Mouse (Mus musculus) CH12.LX (cell line): ENCODE results near the gene Tspan5. TPM values are rescaled to one million over a fixed set of nuclear protein-coding genes. Genes with fewer than 3 reads are reported as not detected.

ENCODE experiments used
- DNase-seq: peaks from one replicate; pipeline ENCODE4 v3.0.0-alpha.2; 2013; ENCODE audit errors: extremely low read depth
- H3K27ac ChIP-seq: 2 replicates; pipeline ENCODE4 v1.5.1; 2012; ENCODE audit warnings: low read depth, mild to moderate bottlenecking, control low read depth, moderate library complexity; ENCODE audit not compliant: insufficient read depth
- H3K27me3 ChIP-seq: replicated peaks from 2 replicates; pipeline ENCODE3; 2012; ENCODE audit warnings: inconsistent platforms
- H3K36me3 ChIP-seq, 2 experiments: replicated peaks in 1 of 2; 2 replicates each; pipeline versions ENCODE3 to v1.6.1; 2012; ENCODE audit warnings: inconsistent platforms in 1 of 2, low read length in 1 of 2, mild to moderate bottlenecking in 1 of 2, mixed read lengths in 1 of 2, moderate library complexity in 1 of 2; ENCODE audit not compliant: control insufficient read depth in 1 of 2, insufficient read depth in 1 of 2
- H3K4me1 ChIP-seq, 2 experiments: 2 replicates each; pipeline ENCODE4 v1.6.1; 2012; ENCODE audit warnings: inconsistent platforms in 1 of 2, moderate library complexity in 1 of 2; ENCODE audit not compliant: insufficient read depth in 2 of 2, control insufficient read depth in 1 of 2
- H3K4me2 ChIP-seq: 2 replicates; pipeline ENCODE4 v1.6.1; 2012; ENCODE audit warnings: low read depth, mild to moderate bottlenecking, control low read depth; ENCODE audit not compliant: poor library complexity, insufficient read depth, severe bottlenecking
- H3K4me3 ChIP-seq, 3 experiments: fragments of 150-350 bp in 1 of 3; sonication (generic) in 1 of 3; replicated peaks in 1 of 3; 2 replicates each; pipeline versions ENCODE3 to v1.5.1; 2011 to 2012; ENCODE audit warnings: low read depth in 2 of 3, low read length in 2 of 3, mild to moderate bottlenecking in 2 of 3, moderate library complexity in 2 of 3, control low read depth in 1 of 3, improper control_type of control experiment in 1 of 3, inconsistent platforms in 1 of 3, mixed read lengths in 1 of 3; ENCODE audit not compliant: poor library complexity in 1 of 3
- H3K79me2 ChIP-seq: replicated peaks from 2 replicates; pipeline ENCODE4 v1.6.1; 2012; ENCODE audit warnings: mild to moderate bottlenecking, moderate library complexity; ENCODE audit not compliant: control insufficient read depth, poor library complexity, insufficient read depth, severe bottlenecking; ENCODE audit errors: extremely low read depth
- H3K9ac ChIP-seq: 2 replicates; pipeline ENCODE4 v1.6.1; 2012; ENCODE audit warnings: low read depth, mild to moderate bottlenecking, control low read depth, moderate library complexity; ENCODE audit not compliant: insufficient read depth
- H3K9me3 ChIP-seq: replicated peaks from 2 replicates; pipeline ENCODE3; 2012; ENCODE audit warnings: low read length, inconsistent platforms, mixed read lengths
- BHLHE40 ChIP-seq: IDR thresholded peaks from 2 replicates; pipeline ENCODE4 v1.6.1; 2011; ENCODE audit warnings: mild to moderate bottlenecking, low read depth, low read length, improper control_type of control experiment
- CTCF ChIP-seq, 2 experiments: IDR thresholded peaks in 1 of 2; conservative IDR thresholded peaks in 1 of 2; 2 replicates each; pipeline ENCODE4 v1.5.1; 2011 to 2012; ENCODE audit warnings: low read depth in 2 of 2, low read length in 2 of 2, improper control_type of control experiment in 1 of 2, inconsistent platforms in 1 of 2, mild to moderate bottlenecking in 1 of 2, moderate library complexity in 1 of 2
- ETS1 ChIP-seq: conservative IDR thresholded peaks from 2 replicates; pipeline ENCODE4 v1.6.1; 2012; ENCODE audit warnings: low read depth, mild to moderate bottlenecking, inconsistent platforms, low read length, improper control_type of control experiment, moderate library complexity
- IRF4 ChIP-seq: IDR thresholded peaks from 2 replicates; pipeline ENCODE4 v1.6.1; 2014; ENCODE audit warnings: low read depth, mild to moderate bottlenecking, inconsistent platforms, low read length, improper control_type of control experiment
- MAZ ChIP-seq: IDR thresholded peaks from 2 replicates; pipeline ENCODE4 v1.6.1; 2012; ENCODE audit warnings: low read depth, mild to moderate bottlenecking, inconsistent platforms, low read length, improper control_type of control experiment, moderate library complexity
- MYC ChIP-seq: IDR thresholded peaks from 2 replicates; pipeline ENCODE4 v1.6.1; 2011; ENCODE audit warnings: low read depth, mild to moderate bottlenecking, improper control_type of control experiment, low read length
- POLR2AphosphoS2 ChIP-seq: IDR thresholded peaks from 2 replicates; pipeline ENCODE4 v1.6.1; 2011; ENCODE audit warnings: low read depth, low read length, improper control_type of control experiment
- SMC3 ChIP-seq: IDR thresholded peaks from 2 replicates; pipeline ENCODE4 v1.6.1; 2011; ENCODE audit warnings: low read depth, low read length, improper control_type of control experiment
- TBP ChIP-seq: conservative IDR thresholded peaks from 2 replicates; pipeline ENCODE4 v1.6.1; 2011; ENCODE audit warnings: low read depth, low read length, improper control_type of control experiment
- USF2 ChIP-seq: conservative IDR thresholded peaks from 2 replicates; pipeline ENCODE4 v1.6.1; 2011; ENCODE audit warnings: low read depth, low read length, improper control_type of control experiment
- ZKSCAN1 ChIP-seq: IDR thresholded peaks from 2 replicates; pipeline ENCODE4 v1.6.1; 2012; ENCODE audit warnings: low read depth, inconsistent platforms, low read length, improper control_type of control experiment, borderline replicate concordance
- ZMIZ1 ChIP-seq: IDR thresholded peaks from 2 replicates; pipeline ENCODE4 v1.6.1; 2012; ENCODE audit warnings: low read depth, mild to moderate bottlenecking, inconsistent platforms, low read length, improper control_type of control experiment
- dilution Hi-C: fragments of 300-500 bp; cut with MboI; formaldehyde crosslinking; loops from 2 replicates; pipeline ENCODE4 v1.14.3; 2020; ENCODE audit warnings: low sequenced_read_pairs; ENCODE audit not compliant: extremely low pct_unique_long_range_greater_than_20kb, extremely low pct_ligation_motif_present
- in situ Hi-C: fragments of 300-500 bp; cut with MboI; formaldehyde crosslinking; loops from 3 replicates; pipeline ENCODE4 v1.14.3; 2019; ENCODE audit warnings: low sequenced_read_pairs, low pct_ligation_motif_present, low pct_unique_long_range_greater_than_20kb, mixed read lengths
- polyA plus RNA-seq: library from polyadenylated mRNA; unstranded; fragments of >175 nt; gene quantifications from 2 replicates; pipeline ENCODE4 v1.2.1, GENCODE M21; 2012; ENCODE audit warnings: low read depth; ENCODE audit not compliant: insufficient read length
- total RNA-seq, 2 experiments: library from RNA; depleted of rRNA; stranded (reverse); fragments of 300-350 nt in 1 of 2; fragments of >200 nt in 1 of 2; gene quantifications; 2 replicates each; pipeline ENCODE4 v1.2.3; 2012 to 2014

The Tspan5 gene
- total and polyA plus RNA-seq, 3 experiments: 17.2 to 43.1 (median 25.9) TPM

DNA sequence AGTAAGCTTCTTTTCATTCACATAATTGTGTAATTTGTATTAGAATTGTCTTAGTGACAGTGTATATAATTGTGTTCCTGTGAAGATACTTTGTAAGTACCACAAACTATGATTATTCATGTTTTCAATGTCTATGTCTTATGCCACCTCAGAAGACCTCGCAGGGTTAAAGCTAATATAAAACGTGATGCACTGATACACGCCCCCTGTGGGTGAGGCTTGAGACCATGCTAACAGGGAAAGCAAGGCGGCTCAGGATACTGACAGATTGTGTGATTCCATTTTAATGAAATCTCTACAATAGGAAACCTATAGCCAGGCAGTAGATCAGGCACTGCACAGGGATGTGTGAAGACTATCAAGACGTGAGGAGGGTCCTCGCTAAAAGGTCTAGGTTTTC lies 28.9 kb upstream of the Tspan5 start:
- Histone ChIP-seq H3K27ac (no peak overlapping the region), H3K27me3 (no peaks in the 10 kb centered on the region), H3K4me2 (no peak overlapping the region), H3K9me3 (no peaks in the 10 kb centered on the region), H3K4me1 (peaks cover 0 to 3% of the 10 kb centered on the region in 2 experiments; a peak in 1 of 4 replicates), H3K79me2 (no peaks in the 10 kb centered on the region), H3K4me3 (no peak overlapping the region), H3K36me3 (no peaks in the 10 kb centered on the region), H3K9ac (no peak overlapping the region)
- dilution Hi-C loops (no loop called here), in situ Hi-C loops (no loop called here)
- DNase-seq: no peak
- TF ChIP-seq IRF4 (no peak), SMC3 (peak; percentile 30; the same call in 1 of the 2 replicates), CTCF (conservative IDR thresholded peaks at IDR 0.05 in 1 of 2, IDR thresholded peaks at IDR 0.05 in 1 of 2; ENCODE audit: low read depth in 2 of 2, low read length in 2 of 2) (peak in 1 of 2 experiments; percentile 48; a peak in 2 of 4 replicates), ZKSCAN1 (no peak), MYC (no peak)

DNA sequence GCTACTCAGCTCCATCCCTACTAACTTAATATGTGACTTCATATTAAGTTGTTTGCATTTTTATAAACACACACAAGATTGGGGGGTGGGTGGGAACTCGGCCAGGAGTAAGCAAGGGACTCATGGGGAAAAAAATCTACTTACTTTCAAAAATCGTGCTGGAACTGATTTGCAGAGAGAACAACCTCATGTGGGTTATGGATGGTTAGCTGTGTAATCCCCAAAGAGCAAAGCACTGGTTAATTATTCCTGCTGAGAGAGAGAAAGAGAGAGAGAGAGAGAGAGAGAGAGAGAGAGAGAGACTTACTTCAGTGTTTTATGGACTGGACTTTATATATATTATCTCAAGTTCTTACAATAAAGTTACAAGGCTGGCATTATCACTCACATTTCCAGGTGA lies 27.2 kb upstream of the Tspan5 start:
- Histone ChIP-seq H3K27ac (no peak overlapping the region), H3K4me3 (no peak overlapping the region), H3K9ac (no peak overlapping the region), H3K79me2 (no peaks in the 10 kb centered on the region), H3K27me3 (no peaks in the 10 kb centered on the region), H3K4me2 (no peak overlapping the region), H3K36me3 (no peaks in the 10 kb centered on the region), H3K9me3 (no peaks in the 10 kb centered on the region), H3K4me1 (peaks cover 5% of the 10 kb centered on the region in 2 experiments; a peak in 3 of 4 replicates)
- dilution Hi-C loops (no loop called here), in situ Hi-C loops (no loop called here)
- no peak for TF ChIP-seq IRF4
- TF ChIP-seq MAZ: no peak
- no peak for TF ChIP-seq SMC3
- no peak for TF ChIP-seq MYC
- TF ChIP-seq USF2: no peak
- no peak for TF ChIP-seq TBP
- TF ChIP-seq POLR2AphosphoS2: no peak
- no peak for DNase-seq

DNA sequence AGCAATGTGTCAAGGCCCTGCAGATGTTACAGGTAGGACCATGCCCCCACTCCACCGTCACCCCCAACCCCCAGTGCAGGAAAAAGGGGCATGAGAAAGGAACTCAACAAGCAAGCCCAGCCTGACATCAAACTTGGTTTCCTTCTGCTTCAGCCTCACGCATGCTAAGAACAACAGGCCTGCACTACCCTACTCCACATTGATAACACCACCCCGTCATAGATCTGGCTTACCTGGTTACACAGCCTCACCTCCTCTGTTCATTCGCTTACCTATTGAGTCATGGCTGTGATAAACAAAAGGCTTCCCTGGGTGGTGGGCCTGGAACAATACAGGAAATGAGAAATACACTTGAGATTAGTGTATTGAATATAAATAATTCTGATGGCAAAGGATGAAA lies 26.8 kb upstream of the Tspan5 start:
- dilution Hi-C loops (no loop called here), in situ Hi-C loops (no loop called here)
- Histone ChIP-seq H3K79me2 (no peaks in the 10 kb centered on the region), H3K27ac (no peak overlapping the region), H3K4me3 (no peak overlapping the region), H3K9me3 (no peaks in the 10 kb centered on the region), H3K27me3 (no peaks in the 10 kb centered on the region), H3K36me3 (no peaks in the 10 kb centered on the region), H3K9ac (no peak overlapping the region), H3K4me2 (no peak overlapping the region), H3K4me1 (peaks cover 5% of the 10 kb centered on the region in 2 experiments; a peak in 3 of 4 replicates)
- DNase-seq: no peak
- TF ChIP-seq SMC3 (no peak), ETS1 (no peak), BHLHE40 (no peak), ZMIZ1 (no peak)
